Mouse (Mus musculus): Measurements from ENCODE around the gene Cubn. TPM values are rescaled to one million over a fixed set of nuclear protein-coding genes. Genes with fewer than 3 reads are reported as not detected.
A peak's percentile ranks its signal among the peaks of the same experiment; 100 is the strongest.

Gene Cubn
- polyA plus RNA-seq, 1 experiment from 2014 or later = 0.21 TPM

GRCm38 (mm10) chr2:13357885-13358552 is 133.6 kb downstream of the Cubn start:
- H3K9me3 ChIP-seq (ENCODE audit: control insufficient read depth, low read length) = no peaks in the 10 kb centered on the region
- H3K36me3 ChIP-seq (replicated peaks; ENCODE audit: control insufficient read depth, insufficient read depth) = no peaks in the 10 kb centered on the region
- no peak overlapping the region for H3K4me2 ChIP-seq (replicated peaks)
- H3K9ac ChIP-seq = no peak overlapping the region
- H3K4me3 ChIP-seq (replicated peaks; ENCODE audit: low read length) = no peak overlapping the region
- H3K27me3 ChIP-seq (ENCODE audit: control insufficient read depth, insufficient read depth, low read length) = no peaks in the 10 kb centered on the region
- H3K27ac ChIP-seq = peak overlapping the region; percentile 15; the same call in 1 of the 2 replicates
- WGBS = 58% methylated on average over 7 of the region's 7 CpGs
- H3K4me1 ChIP-seq (replicated peaks; ENCODE audit: control insufficient read depth, insufficient read depth, low read length) = peaks cover 8% of the 10 kb centered on the region
- ATAC-seq (ENCODE audit: low FRiP score) (0 out of 2 replicates have a peak, but pooled peaks have one; percentile 44), DNase-seq (ENCODE audit: low spot score) (peak; percentile 43)

- Histone ChIP-seq H3K4me3 (replicated peaks; ENCODE audit: low read length) (no peak overlapping the region), H3K36me3 (replicated peaks; ENCODE audit: control insufficient read depth, insufficient read depth) (no peaks in the 10 kb centered on the region), H3K4me2 (replicated peaks) (no peak overlapping the region), H3K9me3 (ENCODE audit: control insufficient read depth, low read length) (no peaks in the 10 kb centered on the region), H3K4me1 (replicated peaks; ENCODE audit: control insufficient read depth, insufficient read depth, low read length) (no peaks in the 10 kb centered on the region), H3K27me3 (ENCODE audit: control insufficient read depth, insufficient read depth, low read length) (no peaks in the 10 kb centered on the region), H3K27ac (no peak overlapping the region), H3K9ac (no peak overlapping the region)
- WGBS = 95% methylated on average over 3 of the region's 3 CpGs
- DNase-seq (ENCODE audit: low spot score) (no peak), ATAC-seq (ENCODE audit: low FRiP score) (no peak)
These were observed 138.8 kb downstream of the Cubn start for GRCm38 (mm10) chr2:13352775-13353174.

GRCm38 (mm10) chr2:13352112-13352728 is 139.4 kb downstream of the Cubn start:
- DNase-seq (ENCODE audit: low spot score) (no peak), ATAC-seq (ENCODE audit: low FRiP score) (no peak)
- H3K27ac ChIP-seq = no peak overlapping the region
- no peaks in the 10 kb centered on the region for H3K27me3 ChIP-seq (ENCODE audit: control insufficient read depth, insufficient read depth, low read length)
- H3K4me3 ChIP-seq (replicated peaks; ENCODE audit: low read length) = no peak overlapping the region
- H3K9me3 ChIP-seq (ENCODE audit: control insufficient read depth, low read length) = no peaks in the 10 kb centered on the region
- WGBS = 94% methylated on average over 1 of the region's 1 CpGs
- H3K36me3 ChIP-seq (replicated peaks; ENCODE audit: control insufficient read depth, insufficient read depth) = no peaks in the 10 kb centered on the region
- H3K4me1 ChIP-seq (replicated peaks; ENCODE audit: control insufficient read depth, insufficient read depth, low read length) = no peaks in the 10 kb centered on the region
- H3K9ac ChIP-seq = no peak overlapping the region
- no peak overlapping the region for H3K4me2 ChIP-seq (replicated peaks)

GRCm38 (mm10) chr2:13342325-13342926 is 149.2 kb downstream of the Cubn start:
- ATAC-seq (ENCODE audit: low FRiP score) = no peak
- WGBS = 50% methylated on average over 7 of the region's 7 CpGs
- DNase-seq (ENCODE audit: low spot score) = no peak
- Histone ChIP-seq H3K27me3 (ENCODE audit: control insufficient read depth, insufficient read depth, low read length) (no peaks in the 10 kb centered on the region), H3K4me1 (replicated peaks; ENCODE audit: control insufficient read depth, insufficient read depth, low read length) (no peaks in the 10 kb centered on the region), H3K9ac (no peak overlapping the region), H3K4me3 (replicated peaks; ENCODE audit: low read length) (no peak overlapping the region), H3K4me2 (replicated peaks) (no peak overlapping the region), H3K36me3 (replicated peaks; ENCODE audit: control insufficient read depth, insufficient read depth) (no peaks in the 10 kb centered on the region), H3K9me3 (ENCODE audit: control insufficient read depth, low read length) (no peaks in the 10 kb centered on the region), H3K27ac (no peak overlapping the region)

- DNase-seq (ENCODE audit: low spot score) (no peak), ATAC-seq (ENCODE audit: low FRiP score) (no peak)
- Histone ChIP-seq H3K9ac (no peak overlapping the region), H3K27ac (no peak overlapping the region), H3K27me3 (ENCODE audit: control insufficient read depth, insufficient read depth, low read length) (no peaks in the 10 kb centered on the region), H3K4me1 (replicated peaks; ENCODE audit: control insufficient read depth, insufficient read depth, low read length) (no peaks in the 10 kb centered on the region), H3K4me3 (replicated peaks; ENCODE audit: low read length) (no peak overlapping the region), H3K4me2 (replicated peaks) (no peak overlapping the region), H3K9me3 (ENCODE audit: control insufficient read depth, low read length) (no peaks in the 10 kb centered on the region), H3K36me3 (replicated peaks; ENCODE audit: control insufficient read depth, insufficient read depth) (no peaks in the 10 kb centered on the region)
- WGBS = 79% methylated on average over 4 of the region's 4 CpGs
These were observed 156.2 kb downstream of the Cubn start for GRCm38 (mm10) chr2:13335446-13335845.

GRCm38 (mm10) chr2:13329754-13330417 is 161.7 kb downstream of the Cubn start:
- DNase-seq (ENCODE audit: low spot score) = no peak
- H3K4me3 ChIP-seq (replicated peaks; ENCODE audit: low read length) = no peak overlapping the region
- no peaks in the 10 kb centered on the region for H3K27me3 ChIP-seq (ENCODE audit: control insufficient read depth, insufficient read depth, low read length)
- no peaks in the 10 kb centered on the region for H3K4me1 ChIP-seq (replicated peaks; ENCODE audit: control insufficient read depth, insufficient read depth, low read length)
- no peak overlapping the region for H3K9ac ChIP-seq
- no peak overlapping the region for H3K27ac ChIP-seq
- no peak overlapping the region for H3K4me2 ChIP-seq (replicated peaks)
- 62% methylated on average over 4 of the region's 4 CpGs for WGBS
- ATAC-seq (ENCODE audit: low FRiP score) = no peak
- H3K36me3 ChIP-seq (replicated peaks; ENCODE audit: control insufficient read depth, insufficient read depth) = no peaks in the 10 kb centered on the region
- no peaks in the 10 kb centered on the region for H3K9me3 ChIP-seq (ENCODE audit: control insufficient read depth, low read length)

- WGBS = 89% methylated on average over 3 of the region's 3 CpGs
- Histone ChIP-seq H3K4me1 (replicated peaks; ENCODE audit: control insufficient read depth, insufficient read depth, low read length) (no peaks in the 10 kb centered on the region), H3K27ac (no peak overlapping the region), H3K9me3 (ENCODE audit: control insufficient read depth, low read length) (no peaks in the 10 kb centered on the region), H3K4me2 (replicated peaks) (no peak overlapping the region), H3K4me3 (replicated peaks; ENCODE audit: low read length) (no peak overlapping the region), H3K9ac (no peak overlapping the region), H3K27me3 (ENCODE audit: control insufficient read depth, insufficient read depth, low read length) (no peaks in the 10 kb centered on the region), H3K36me3 (replicated peaks; ENCODE audit: control insufficient read depth, insufficient read depth) (no peaks in the 10 kb centered on the region)
- ATAC-seq (ENCODE audit: low FRiP score) (no peak), DNase-seq (ENCODE audit: low spot score) (no peak)
These were observed 188.2 kb downstream of the Cubn start for GRCm38 (mm10) chr2:13303376-13303775.

- H3K36me3 ChIP-seq (replicated peaks; ENCODE audit: control insufficient read depth, insufficient read depth) = no peaks in the 10 kb centered on the region
- peak; percentile 92 for ATAC-seq (ENCODE audit: low FRiP score)
These were observed 192.6 kb downstream of the Cubn start for GRCm38 (mm10) chr2:13299031-13299430.

GRCm38 (mm10) chr2:13297733-13298132 is 193.9 kb downstream of the Cubn start:
- H3K4me1 ChIP-seq (replicated peaks; ENCODE audit: control insufficient read depth, insufficient read depth, low read length) = no peaks in the 10 kb centered on the region
- H3K27me3 ChIP-seq (ENCODE audit: control insufficient read depth, insufficient read depth, low read length) = no peaks in the 10 kb centered on the region
- H3K4me2 ChIP-seq (replicated peaks) = no peak overlapping the region
- no peak for DNase-seq (ENCODE audit: low spot score)
- no peak for ATAC-seq (ENCODE audit: low FRiP score)
- H3K9ac ChIP-seq = no peak overlapping the region
- no peaks in the 10 kb centered on the region for H3K36me3 ChIP-seq (replicated peaks; ENCODE audit: control insufficient read depth, insufficient read depth)
- no peaks in the 10 kb centered on the region for H3K9me3 ChIP-seq (ENCODE audit: control insufficient read depth, low read length)
- 39% methylated on average over 5 of the region's 5 CpGs for WGBS
- no peak overlapping the region for H3K4me3 ChIP-seq (replicated peaks; ENCODE audit: low read length)
- no peak overlapping the region for H3K27ac ChIP-seq

More at GRCm38 (mm10) chr2:13299031-13299430, 192.6 kb downstream of the Cubn start:
- no peak overlapping the region for H3K27ac ChIP-seq
- H3K9ac ChIP-seq = no peak overlapping the region
- no peaks in the 10 kb centered on the region for H3K9me3 ChIP-seq (ENCODE audit: control insufficient read depth, low read length)
- DNase-seq (ENCODE audit: low spot score) = peak; percentile 77
- no peak overlapping the region for H3K4me2 ChIP-seq (replicated peaks)
- no peaks in the 10 kb centered on the region for H3K4me1 ChIP-seq (replicated peaks; ENCODE audit: control insufficient read depth, insufficient read depth, low read length)
- no peaks in the 10 kb centered on the region for H3K27me3 ChIP-seq (ENCODE audit: control insufficient read depth, insufficient read depth, low read length)
- WGBS = 33% methylated on average over 3 of the region's 3 CpGs
- H3K4me3 ChIP-seq (replicated peaks; ENCODE audit: low read length) = no peak overlapping the region
